Mouse (Mus musculus) liver, embryonic 12.5 days (tissue): ENCODE data around the gene Hist1h2be. TPM values are rescaled to one million over a fixed set of nuclear protein-coding genes. Genes with fewer than 3 reads are reported as not detected.
A peak's percentile ranks its signal among the peaks of the same experiment; 100 is the strongest.
"Not testable (repeated sequence)": the region's sequence is repeated elsewhere in the genome, so short reads cannot be mapped to it uniquely, and the experiment has no call there.

Source experiments
- ATAC-seq: fragments of 200-750 bp; cut with Nextera tagmentation; 2 replicates; pipeline ENCODE4 v1.8.0; 2017; ENCODE audit warnings: moderate number of reproducible peaks, mild to moderate bottlenecking, moderate library complexity
- H3K27ac ChIP-seq: fragments of 300-500 bp; sonication (generic); 2 replicates; pipeline ENCODE4 v1.5.1; 2016; ENCODE audit warnings: mild to moderate bottlenecking
- H3K27me3 ChIP-seq: fragments of 300-500 bp; sonication (generic); replicated peaks from 2 replicates; pipeline ENCODE4 v1.6.1; 2016; ENCODE audit warnings: mild to moderate bottlenecking, moderate library complexity
- H3K36me3 ChIP-seq: fragments of 300-500 bp; sonication (generic); 2 replicates; pipeline ENCODE4 v1.6.1; 2016; ENCODE audit warnings: mild to moderate bottlenecking, moderate library complexity
- H3K4me1 ChIP-seq: fragments of 300-500 bp; sonication (generic); 2 replicates; pipeline ENCODE4 v1.6.1; 2016
- H3K4me2 ChIP-seq: fragments of 300-500 bp; sonication (generic); 2 replicates; pipeline ENCODE4 v1.6.1; 2016; ENCODE audit warnings: mild to moderate bottlenecking, moderate library complexity
- H3K4me3 ChIP-seq: fragments of 300-500 bp; sonication (generic); 2 replicates; pipeline ENCODE4 v1.5.1; 2016; ENCODE audit warnings: mild to moderate bottlenecking, moderate library complexity
- H3K9ac ChIP-seq: fragments of 300-500 bp; sonication (generic); 2 replicates; pipeline ENCODE4 v1.6.1; 2016; ENCODE audit warnings: mild to moderate bottlenecking, moderate library complexity
- H3K9me3 ChIP-seq: fragments of 300-500 bp; sonication (generic); replicated peaks from 2 replicates; pipeline ENCODE4 v1.6.1; 2016; ENCODE audit warnings: mild to moderate bottlenecking, moderate library complexity
- WGBS: fragments of 180-500 bp; shearing (Covaris S2); methylation state at CpG from one replicate; pipeline ENCODE4 v1.1.7; 2016; ENCODE audit not compliant: insufficient replicate concordance; 5-methylcytosine and 5-hydroxymethylcytosine counted together
- polyA plus RNA-seq: library from polyadenylated mRNA; unstranded; fragments of >200 nt; fragmentation: Nextera tagmentation; extraction: Ambion mirVana; gene quantifications from 2 replicates; pipeline ENCODE4 v1.2.1, GENCODE M21; 2016

Gene Hist1h2be
- polyA plus RNA-seq, 1 experiment from 2014 or later, result 2.1 TPM

- Histone ChIP-seq H3K9ac (peak overlapping the region; percentile 51; the same call in 1 of the 2 replicates), H3K27me3 (no peaks in the 10 kb centered on the region), H3K4me1 (peaks cover 26% of the 10 kb centered on the region), H3K9me3 (no peaks in the 10 kb centered on the region), H3K36me3 (peaks cover 14% of the 10 kb centered on the region), H3K4me2 (peak overlapping the region; percentile 43), H3K27ac (peak overlapping the region; percentile 86), H3K4me3 (no peak overlapping the region)
- peak; percentile 94 for ATAC-seq
- 29% methylated on average over 4 of the region's 4 CpGs for WGBS
These were observed 11.7 kb downstream of the Hist1h2be start for GRCm38 (mm10) chr13:23609209-23609608.

GRCm38 (mm10) chr13:23605052-23605451 is 15.9 kb downstream of the Hist1h2be start:
- no peak overlapping the region for H3K27ac ChIP-seq
- no peak overlapping the region for H3K4me2 ChIP-seq
- no peaks in the 10 kb centered on the region for H3K27me3 ChIP-seq
- no peak overlapping the region for H3K4me3 ChIP-seq
- no peak for ATAC-seq
- peaks cover 26% of the 10 kb centered on the region for H3K4me1 ChIP-seq
- H3K36me3 ChIP-seq, result no peaks in the 10 kb centered on the region; the same call in 1 of the 2 replicates
- no peaks in the 10 kb centered on the region for H3K9me3 ChIP-seq
- WGBS, result 76% methylated on average over 3 of the region's 3 CpGs
- no peak overlapping the region for H3K9ac ChIP-seq

GRCm38 (mm10) chr13:23604452-23604851 is 16.5 kb downstream of the Hist1h2be start:
- Histone ChIP-seq H3K4me1 (peaks cover 20% of the 10 kb centered on the region), H3K4me3 (no peak overlapping the region), H3K27ac (no peak overlapping the region), H3K9ac (no peak overlapping the region), H3K27me3 (no peaks in the 10 kb centered on the region), H3K4me2 (no peak overlapping the region), H3K9me3 (no peaks in the 10 kb centered on the region), H3K36me3 (no peaks in the 10 kb centered on the region; the same call in 1 of the 2 replicates)
- WGBS, result 89% methylated on average over 3 of the region's 3 CpGs
- ATAC-seq, result no peak

DNA sequence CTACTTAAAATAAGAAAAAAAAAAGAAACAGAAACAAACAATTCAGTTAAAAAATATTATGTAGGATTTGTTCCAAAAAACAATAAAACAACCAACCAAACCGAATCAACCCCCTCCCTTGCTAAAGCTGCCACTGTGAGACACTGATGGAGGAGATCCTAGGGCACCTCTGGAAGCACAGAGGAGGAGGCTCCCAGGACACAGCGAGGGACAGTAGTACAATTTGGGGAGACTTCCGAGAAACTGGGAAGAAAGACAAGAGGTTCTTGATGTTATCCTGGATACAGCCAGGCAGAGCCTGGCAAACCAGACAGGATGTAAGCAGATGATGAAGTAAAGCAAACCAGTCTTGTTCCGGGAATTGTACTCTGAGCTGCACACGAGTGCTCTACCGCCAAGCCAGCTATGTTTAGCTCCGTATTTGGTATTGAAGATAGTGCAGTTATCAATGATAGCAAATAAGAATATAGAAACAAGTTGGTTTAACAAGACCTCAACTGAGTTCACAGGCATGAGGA is 17.7 kb downstream of the Hist1h2be start:
- Histone ChIP-seq H3K9ac (no peak overlapping the region; the same call in 1 of the 2 replicates), H3K4me3 (no peak overlapping the region), H3K27me3 (no peaks in the 10 kb centered on the region), H3K27ac (peak overlapping the region; percentile 13; the same call in 1 of the 2 replicates), H3K4me2 (no peak overlapping the region; the same call in 1 of the 2 replicates), H3K36me3 (no peaks in the 10 kb centered on the region; the same call in 1 of the 2 replicates), H3K9me3 (no peaks in the 10 kb centered on the region), H3K4me1 (peaks cover 8% of the 10 kb centered on the region)
- 52% methylated on average over 7 of the region's 7 CpGs for WGBS
- no peak for ATAC-seq

DNA sequence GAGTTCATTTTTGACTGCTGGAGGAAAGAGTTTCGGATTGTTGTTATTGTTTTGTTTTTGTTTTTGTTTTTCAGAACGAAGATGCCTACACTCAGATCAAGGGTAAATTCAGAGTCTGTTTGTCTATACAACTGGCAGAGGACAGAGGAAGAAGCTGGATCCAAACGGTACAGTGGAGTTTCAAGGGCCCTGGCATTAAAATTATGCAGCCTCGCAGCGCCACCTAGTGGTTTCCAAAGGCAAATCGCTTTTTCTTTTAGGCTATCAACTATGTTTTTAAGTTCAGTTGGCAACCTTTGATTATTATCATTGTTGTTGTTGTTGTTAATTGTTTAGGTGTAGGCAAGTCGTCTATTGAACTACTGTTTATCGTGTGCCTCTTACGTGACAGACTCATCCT is 23.0 kb downstream of the Hist1h2be start:
- Histone ChIP-seq H3K27ac (peak overlapping the region; percentile 93), H3K4me3 (no peak overlapping the region)
- ATAC-seq, result no peak

DNA sequence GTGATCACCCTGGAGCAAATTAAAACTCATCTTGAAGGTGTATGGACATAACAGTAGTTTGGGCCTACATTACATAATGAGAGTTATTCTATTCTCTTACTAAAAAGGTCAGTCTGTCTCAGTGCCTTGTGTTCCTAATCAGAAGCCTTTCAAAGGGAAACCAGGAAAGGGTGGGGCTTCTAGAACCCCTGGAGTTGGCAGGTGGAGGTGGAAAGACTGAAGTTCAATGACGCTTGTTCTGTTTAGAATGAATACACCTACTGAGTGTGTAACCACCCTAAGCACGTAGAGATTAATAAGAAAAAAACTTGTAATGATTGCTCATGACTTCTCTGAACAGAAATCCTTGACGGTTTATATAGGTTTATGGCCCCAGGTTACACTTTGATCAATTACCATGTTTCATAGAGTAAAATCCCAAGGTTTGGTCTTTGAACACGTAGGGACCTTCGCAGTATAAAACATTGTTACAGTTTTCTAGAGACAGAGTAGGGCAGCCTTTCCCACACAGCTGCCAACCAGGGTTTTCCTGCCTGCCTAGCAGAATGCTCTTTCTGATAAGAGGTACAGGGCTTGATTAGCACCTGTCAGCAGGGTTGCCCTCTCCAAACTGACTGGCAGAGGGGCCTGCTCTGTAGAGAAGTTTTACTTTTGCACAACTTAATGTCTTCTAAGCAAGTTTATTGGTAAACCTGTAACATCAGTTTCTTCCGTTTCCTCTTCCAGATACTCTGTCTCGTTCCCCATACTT is 25.1 kb downstream of the Hist1h2be start:
- WGBS, result 48% methylated on average over 7 of the region's 7 CpGs
- H3K4me2 ChIP-seq, result peak overlapping the region; percentile 54

More for the DNA sequence above, 23.0 kb downstream of the Hist1h2be start:
- H3K4me1 ChIP-seq, result peaks cover 47% of the 10 kb centered on the region
- peak overlapping the region; percentile 2; the same call in 1 of the 2 replicates for H3K4me2 ChIP-seq
- WGBS, result 6% methylated on average over 9 of the region's 9 CpGs
- H3K9ac ChIP-seq, result peak overlapping the region; percentile 12; the same call in 1 of the 2 replicates
- no peaks in the 10 kb centered on the region for H3K27me3 ChIP-seq
- no peaks in the 10 kb centered on the region for H3K9me3 ChIP-seq
- no peaks in the 10 kb centered on the region; the same call in 1 of the 2 replicates for H3K36me3 ChIP-seq

GRCm38 (mm10) chr13:23595185-23595584 is 25.7 kb downstream of the Hist1h2be start:
- Histone ChIP-seq H3K27ac (peak overlapping the region; percentile 93), H3K36me3 (no peaks in the 10 kb centered on the region), H3K9ac (peak overlapping the region; percentile 66), H3K4me3 (peak overlapping the region; percentile 9; the same call in 1 of the 2 replicates), H3K27me3 (no peaks in the 10 kb centered on the region), H3K9me3 (no peaks in the 10 kb centered on the region), H3K4me1 (peaks cover 56% of the 10 kb centered on the region), H3K4me2 (peak overlapping the region; percentile 54)
- peak; percentile 48 for ATAC-seq
- WGBS, result 45% methylated on average over 2 of the region's 2 CpGs

More for the DNA sequence above, 25.1 kb downstream of the Hist1h2be start:
- peak overlapping the region; percentile 66 for H3K9ac ChIP-seq
- no peaks in the 10 kb centered on the region for H3K27me3 ChIP-seq
- ATAC-seq, result peak; percentile 95
- peak overlapping the region; percentile 9; the same call in 1 of the 2 replicates for H3K4me3 ChIP-seq
- H3K36me3 ChIP-seq, result no peaks in the 10 kb centered on the region
- H3K9me3 ChIP-seq, result no peaks in the 10 kb centered on the region
- H3K4me1 ChIP-seq, result peaks cover 56% of the 10 kb centered on the region
- peak overlapping the region; percentile 93 for H3K27ac ChIP-seq

- H3K4me3 ChIP-seq, result no peak overlapping the region
- H3K4me2 ChIP-seq, result peak overlapping the region; percentile 14
- no peak for ATAC-seq
- WGBS, result 31% methylated on average over 5 of the region's 5 CpGs
- peak overlapping the region; percentile 78 for H3K27ac ChIP-seq
- no peaks in the 10 kb centered on the region for H3K36me3 ChIP-seq
- H3K27me3 ChIP-seq, result no peaks in the 10 kb centered on the region
- peak overlapping the region; percentile 53 for H3K9ac ChIP-seq
- H3K9me3 ChIP-seq, result no peaks in the 10 kb centered on the region
- H3K4me1 ChIP-seq, result peaks cover 56% of the 10 kb centered on the region
These were observed 27.7 kb downstream of the Hist1h2be start for GRCm38 (mm10) chr13:23593051-23593770.

DNA sequence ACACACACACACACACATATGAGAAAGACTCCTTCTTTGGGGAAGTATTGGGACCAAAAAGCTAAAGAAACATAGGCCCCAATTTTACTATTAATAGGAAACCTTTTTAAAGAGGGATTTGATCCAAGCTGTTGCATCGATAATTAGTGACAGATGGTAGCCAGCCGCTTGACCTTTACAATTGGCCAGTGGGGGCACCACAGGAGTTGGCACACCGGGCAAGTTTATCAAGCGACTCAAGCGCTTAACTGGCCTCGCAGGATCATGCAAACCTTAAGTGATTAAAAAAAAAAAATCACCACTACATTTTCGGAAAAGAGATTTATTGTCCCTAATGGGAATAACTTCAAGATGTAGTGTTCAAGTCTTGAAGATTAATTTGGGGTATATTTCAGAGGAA is 28.3 kb downstream of the Hist1h2be start:
- H3K4me2 ChIP-seq, result peak overlapping the region; percentile 14; the same call in 1 of the 2 replicates
- no peak overlapping the region for H3K4me3 ChIP-seq
- no peaks in the 10 kb centered on the region for H3K9me3 ChIP-seq
- H3K9ac ChIP-seq, result peak overlapping the region; percentile 53
- WGBS, result 78% methylated on average over 7 of the region's 7 CpGs
- no peak for ATAC-seq
- no peaks in the 10 kb centered on the region for H3K27me3 ChIP-seq
- peak overlapping the region; percentile 78 for H3K27ac ChIP-seq
- H3K36me3 ChIP-seq, result no peaks in the 10 kb centered on the region
- H3K4me1 ChIP-seq, result peaks cover 53% of the 10 kb centered on the region

DNA sequence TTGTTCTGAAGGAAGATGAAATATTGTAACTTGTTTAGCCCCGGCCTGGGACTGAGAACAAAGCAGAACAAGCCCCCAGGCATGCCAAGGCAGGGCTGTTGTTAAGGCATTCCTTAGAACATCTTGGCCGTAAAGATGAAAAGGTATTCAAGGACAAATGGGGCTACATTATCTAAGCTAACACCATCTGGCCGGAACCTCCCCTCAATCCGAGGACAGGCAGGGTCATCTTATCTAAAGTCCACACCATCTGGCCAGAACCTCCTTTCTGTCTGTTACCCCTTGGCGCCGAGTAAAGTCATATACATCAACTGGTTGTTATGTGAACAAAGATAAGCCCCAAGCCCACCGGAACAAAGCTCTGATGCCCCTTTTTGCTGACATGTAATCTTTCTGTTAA is 29.0 kb downstream of the Hist1h2be start:
- not testable (repeated sequence) for H3K4me2 ChIP-seq, H3K27me3 ChIP-seq, H3K27ac ChIP-seq, ATAC-seq, H3K36me3 ChIP-seq, H3K4me3 ChIP-seq, H3K9me3 ChIP-seq, H3K9ac ChIP-seq
- H3K4me1 ChIP-seq, result peaks cover 50% of the 10 kb centered on the region
- 59% methylated on average over 7 of the region's 7 CpGs for WGBS

GRCm38 (mm10) chr13:23591206-23591605 is 29.7 kb downstream of the Hist1h2be start:
- Histone ChIP-seq H3K4me1 (peaks cover 48% of the 10 kb centered on the region), H3K9ac (no peak overlapping the region), H3K4me3 (no peak overlapping the region), H3K9me3 (no peaks in the 10 kb centered on the region), H3K27ac (no peak overlapping the region), H3K36me3 (no peaks in the 10 kb centered on the region), H3K27me3 (no peaks in the 10 kb centered on the region), H3K4me2 (no peak overlapping the region)
- ATAC-seq, result no peak
- WGBS, result 83% methylated on average over 7 of the region's 7 CpGs

DNA sequence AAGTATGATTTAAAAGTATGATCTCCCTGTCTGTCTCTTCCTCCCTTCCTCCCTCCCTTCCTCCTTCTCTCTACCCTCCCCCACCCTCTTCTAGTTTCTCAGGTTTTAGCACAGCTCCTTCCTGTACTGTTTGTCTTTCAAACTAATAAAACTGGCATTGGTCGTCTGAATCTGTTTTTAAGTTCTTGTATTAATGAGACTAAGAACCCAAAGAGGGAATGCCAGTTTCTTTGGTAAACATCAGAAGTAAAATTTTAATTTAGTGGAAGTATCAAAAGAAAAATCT is 34.0 kb downstream of the Hist1h2be start:
- Histone ChIP-seq H3K4me1 (peaks cover 34% of the 10 kb centered on the region), H3K36me3 (no peaks in the 10 kb centered on the region), H3K9ac (peak overlapping the region; percentile 77), H3K27ac (peak overlapping the region; percentile 100), H3K4me2 (peak overlapping the region; percentile 78), H3K9me3 (no peaks in the 10 kb centered on the region), H3K4me3 (peak overlapping the region; percentile 42), H3K27me3 (no peaks in the 10 kb centered on the region)
- ATAC-seq, result no peak
- 5% methylated on average over 1 of the region's 1 CpGs for WGBS
